8 mouse cellular contexts compared by ENCODE assay signal in genomic region chr9:116553181-116553580, GRCm38 (mm10).
DNase-seq lines count a peak whose midpoint lies in the region; ATAC-seq and TF ChIP-seq lines count a peak whose summit lies in the region.

No protein-coding gene starts in this region.

- no peak overlapping the region for H3K27ac ChIP-seq in intestine, postnatal 0 days (ENCODE audit: low read depth, low read length)
- no peak overlapping the region for H3K27ac ChIP-seq in intestine, embryonic 15.5 days

- 78% methylated on average over 3 of the region's 3 CpGs for WGBS in intestine, postnatal 0 days
- WGBS in intestine, embryonic 15.5 days = 88% methylated on average over 3 of the region's 3 CpGs
- WGBS in large intestine, adult 2 months = 61% methylated on average over 3 of the region's 3 CpGs

- no peaks in the 10 kb centered on the region for H3K4me1 ChIP-seq in intestine, postnatal 0 days (replicated peaks; ENCODE audit: control insufficient read depth, insufficient read depth, low read length)
- no peaks in the 10 kb centered on the region for H3K4me1 ChIP-seq in intestine, embryonic 15.5 days (replicated peaks)
- H3K4me1 ChIP-seq in E14TG2a.4 (replicated peaks; ENCODE audit: low read depth, low read length) = peaks cover 12% of the 10 kb centered on the region

- no peak overlapping the region for H3K9ac ChIP-seq in intestine, postnatal 0 days (ENCODE audit: low read depth, low read length)
- H3K9ac ChIP-seq in intestine, embryonic 15.5 days = no peak overlapping the region

- no peaks in the 10 kb centered on the region for H3K27me3 ChIP-seq in intestine, postnatal 0 days (replicated peaks; ENCODE audit: control insufficient read depth, insufficient read depth, low read length)
- H3K27me3 ChIP-seq in intestine, embryonic 15.5 days (replicated peaks) = no peaks in the 10 kb centered on the region
- no peaks in the 10 kb centered on the region for H3K27me3 ChIP-seq in E14TG2a.4 (ENCODE audit: insufficient read depth, low read length)

- no peak for ATAC-seq in intestine, postnatal 0 days
- no peak for ATAC-seq in intestine, embryonic 15.5 days

- no peaks in the 10 kb centered on the region for H3K36me3 ChIP-seq in intestine, postnatal 0 days (ENCODE audit: control insufficient read depth, insufficient read depth)
- no peaks in the 10 kb centered on the region for H3K36me3 ChIP-seq in intestine, embryonic 15.5 days
- H3K36me3 ChIP-seq in E14TG2a.4 (ENCODE audit: insufficient read depth, low read length) = no peaks in the 10 kb centered on the region

- no peak overlapping the region for H3K4me3 ChIP-seq in intestine, postnatal 0 days (ENCODE audit: low read depth, low read length)
- no peak overlapping the region for H3K4me3 ChIP-seq in intestine, embryonic 15.5 days (replicated peaks)
- H3K4me3 ChIP-seq in E14TG2a.4 (replicated peaks; ENCODE audit: low read length) = no peak overlapping the region

- peak; percentile 49 for DNase-seq in 416B (ENCODE audit: low read depth)
- peak; percentile 8 for DNase-seq in large intestine, adult 2 months (ENCODE audit: low read depth, low spot score)
- DNase-seq in right cerebral cortex, adult 18-20 months = no peak
- DNase-seq in ovary, postnatal 10 days (ENCODE audit: low spot score) = no peak
- DNase-seq in cerebellum, adult 18-20 months = no peak

- H3K4me2 ChIP-seq in intestine, postnatal 0 days (replicated peaks; ENCODE audit: low read depth) = no peak overlapping the region
- H3K4me2 ChIP-seq in intestine, embryonic 15.5 days (replicated peaks) = no peak overlapping the region

- no peaks in the 10 kb centered on the region for H3K9me3 ChIP-seq in intestine, postnatal 0 days (ENCODE audit: control insufficient read depth)
- no peaks in the 10 kb centered on the region for H3K9me3 ChIP-seq in intestine, embryonic 15.5 days
- H3K9me3 ChIP-seq in E14TG2a.4 (ENCODE audit: low read length) = no peaks in the 10 kb centered on the region

- peak; percentile 74 for TF ChIP-seq CTCF in intestine, postnatal 0 days (IDR thresholded peaks at IDR 0.05; ENCODE audit: low read depth)
- peak; percentile 27; the same call in 1 of the 2 replicates for TF ChIP-seq CTCF in E14TG2a.4 (conservative IDR thresholded peaks at IDR 0.05; ENCODE audit: low read length)

Comparison
In these comparisons a context has a peak if more than half of its experiments do, and no peak if none do; other contexts are left out.
1. DNase-seq: peak in 416B (single experiment) and large intestine, adult 2 months (single experiment); none in right cerebral cortex, adult 18-20 months (single experiment), ovary, postnatal 10 days (single experiment) and cerebellum, adult 18-20 months (0 of 2).